Mouse (Mus musculus) layer of hippocampus, adult 11-12 months (tissue): ENCODE results near the gene Trpc5.

ENCODE experiments used
- DNase-seq: peaks from one replicate; pipeline ENCODE4 v3.0.0; 2022; ENCODE audit warnings: low spot score

The Trpc5 gene

GRCm38 (mm10) chrX:144688142-144688206, at the start of gene Trpc5:
Trpc5 (minus strand) TSS chrX:144688180.
- DNase-seq: no peak

- DNase-seq: no peak
These were observed 28.4 kb upstream of the Trpc5 start for GRCm38 (mm10) chrX:144716330-144716729.

- DNase-seq: peak; percentile 6
These were observed 1.8 kb upstream of the Trpc5 start for GRCm38 (mm10) chrX:144689859-144690181.

GRCm38 (mm10) chrX:144689119-144689858, 1.3 kb upstream of the Trpc5 start:
- DNase-seq: no peak

- peak; percentile 6 for DNase-seq
These were observed 483 bp upstream of the Trpc5 start, which contains the start of gene Rtl4 for GRCm38 (mm10) chrX:144688207-144689118. Rtl4 (plus strand) TSS chrX:144688907.

GRCm38 (mm10) chrX:144687742-144688141, 238 bp downstream of the Trpc5 start:
- no peak for DNase-seq

- DNase-seq: no peak
These were observed 35.8 kb downstream of the Trpc5 start for GRCm38 (mm10) chrX:144652196-144652595.

GRCm38 (mm10) chrX:144645394-144645793, 42.6 kb downstream of the Trpc5 start:
- no peak for DNase-seq

- DNase-seq: no peak
These were observed 43.2 kb downstream of the Trpc5 start for GRCm38 (mm10) chrX:144644756-144645155.

- no peak for DNase-seq
These were observed 75.2 kb downstream of the Trpc5 start for GRCm38 (mm10) chrX:144612753-144613152.

- DNase-seq: no peak
These were observed 151.5 kb downstream of the Trpc5 start for GRCm38 (mm10) chrX:144536431-144536830.

- DNase-seq: no peak
These were observed 161.9 kb downstream of the Trpc5 start for GRCm38 (mm10) chrX:144526042-144526441.

- no peak for DNase-seq
These were observed 164.7 kb downstream of the Trpc5 start for GRCm38 (mm10) chrX:144523239-144523638.

GRCm38 (mm10) chrX:144491394-144491793, 196.6 kb downstream of the Trpc5 start:
- no peak for DNase-seq

GRCm38 (mm10) chrX:144464416-144464815, 223.6 kb downstream of the Trpc5 start:
- DNase-seq: peak; percentile 5

GRCm38 (mm10) chrX:144456281-144456680, 231.7 kb downstream of the Trpc5 start, which contains the start of gene Trpc5os:
Trpc5os (plus strand) TSS chrX:144456581.
- DNase-seq: no peak

GRCm38 (mm10) chrX:144423848-144424247, 264.1 kb downstream of the Trpc5 start:
- no peak for DNase-seq

GRCm38 (mm10) chrX:144421091-144421490, 266.9 kb downstream of the Trpc5 start:
- DNase-seq: no peak

- no peak for DNase-seq
These were observed 267.7 kb downstream of the Trpc5 start for GRCm38 (mm10) chrX:144420259-144420658.

- no peak for DNase-seq
These were observed 279.9 kb downstream of the Trpc5 start for GRCm38 (mm10) chrX:144408036-144408435.

GRCm38 (mm10) chrX:144403526-144403925, 284.5 kb downstream of the Trpc5 start:
- DNase-seq: peak; percentile 37

- no peak for DNase-seq
These were observed 313.8 kb downstream of the Trpc5 start for GRCm38 (mm10) chrX:144374196-144374595.

- no peak for DNase-seq
These were observed 349.6 kb downstream of the Trpc5 start for GRCm38 (mm10) chrX:144338355-144338754.

- DNase-seq: no peak
These were observed 350.0 kb downstream of the Trpc5 start for GRCm38 (mm10) chrX:144337938-144338337.
